ENCODE assay signal across 9 mouse cellular contexts in genomic region chr1:75547351-75547750, GRCm38 (mm10). TPM values are rescaled to one million over a fixed set of nuclear protein-coding genes. Genes with fewer than 3 reads are reported as not detected.
DNase-seq lines count a peak whose midpoint lies in the region; ATAC-seq and TF ChIP-seq lines count a peak whose summit lies in the region.
"Had no signal": no experiment of that assay in that cellular context is flagged by ENCODE, and none has a peak within 500 bp of the region (broad histone marks: within the 10 kb centered on the region; RNA-seq: fewer than 3 reads in every experiment).

No protein-coding gene starts in this region.

- H3K27me3 ChIP-seq in kidney, postnatal 0 days (ENCODE audit: insufficient read depth, low read length), result no peaks in the 10 kb centered on the region
- no peaks in the 10 kb centered on the region for H3K27me3 ChIP-seq in forebrain, embryonic 14.5 days (replicated peaks; ENCODE audit: control insufficient read depth, insufficient read depth, low read length)
- H3K27me3 ChIP-seq in limb, embryonic 10.5 days (ENCODE audit: low read depth, poor library complexity, severe bottlenecking), result peaks cover 12% of the 10 kb centered on the region; the same call in 1 of the 2 replicates
- no peaks in the 10 kb centered on the region for H3K27me3 ChIP-seq in stomach, embryonic 14.5 days (ENCODE audit: control insufficient read depth, insufficient read depth, low read length)

- no peak for DNase-seq in kidney, postnatal 0 days (ENCODE audit: low spot score)
- DNase-seq in kidney, adult 18-20 months, result no peak
- DNase-seq in forebrain, embryonic 14.5 days (ENCODE audit: low spot score), result no peak
- no peak for DNase-seq in limb, embryonic 10.5 days (ENCODE audit: low spot score)
- no peak for DNase-seq in ovary, postnatal 36 days (ENCODE audit: low spot score)
- no peak for DNase-seq in urinary bladder, postnatal 4 days (ENCODE audit: low spot score in 2 of 2)
- DNase-seq: liver, embryonic 13.5 days had no signal

- no peak overlapping the region; the same call in 1 of the 2 replicates for H3K9ac ChIP-seq in kidney, postnatal 0 days (ENCODE audit: low read depth, low read length)
- H3K9ac ChIP-seq in forebrain, embryonic 14.5 days (ENCODE audit: low read length), result no peak overlapping the region
- no peak overlapping the region for H3K9ac ChIP-seq in stomach, embryonic 14.5 days (replicated peaks; ENCODE audit: low read depth, low read length)
- H3K9ac ChIP-seq: liver, embryonic 13.5 days had no signal

- peak overlapping the region; percentile 94; the same call in 1 of the 2 replicates for H3K4me2 ChIP-seq in kidney, postnatal 0 days (ENCODE audit: low read length)
- H3K4me2 ChIP-seq in forebrain, embryonic 14.5 days (ENCODE audit: low read length), result peak overlapping the region; percentile 67; the same call in 1 of the 2 replicates
- H3K4me2 ChIP-seq in stomach, embryonic 14.5 days (replicated peaks; ENCODE audit: low read depth, low read length), result peak overlapping the region; percentile 72

- H3K4me3 ChIP-seq in kidney, postnatal 0 days (replicated peaks; ENCODE audit: low read depth, low read length), result peak overlapping the region; percentile 69; the same call in 1 of the 2 replicates
- H3K4me3 ChIP-seq in forebrain, embryonic 14.5 days (ENCODE audit: low read depth, low read length), result peak overlapping the region; percentile 58; the same call in 1 of the 2 replicates
- peak overlapping the region; percentile 84; the same call in 1 of the 2 replicates for H3K4me3 ChIP-seq in limb, embryonic 10.5 days
- H3K4me3 ChIP-seq in stomach, embryonic 14.5 days (ENCODE audit: low read depth, low read length), result peak overlapping the region; percentile 72; the same call in 1 of the 2 replicates

- H3K27ac ChIP-seq in kidney, postnatal 0 days, result no peak overlapping the region
- no peak overlapping the region for H3K27ac ChIP-seq in forebrain, embryonic 14.5 days (ENCODE audit: low read depth, low read length)
- no peak overlapping the region for H3K27ac ChIP-seq in limb, embryonic 10.5 days
- H3K27ac ChIP-seq in stomach, embryonic 14.5 days (ENCODE audit: low read length), result no peak overlapping the region
- H3K27ac ChIP-seq: liver, embryonic 13.5 days had no signal

- WGBS in kidney, postnatal 0 days, result 94% methylated on average over 13 of the region's 13 CpGs
- WGBS in forebrain, embryonic 14.5 days, result 94% methylated on average over 13 of the region's 13 CpGs
- 94% methylated on average over 13 of the region's 13 CpGs for WGBS in limb, embryonic 10.5 days
- WGBS in stomach, embryonic 14.5 days, result 91% methylated on average over 13 of the region's 13 CpGs

- TF ChIP-seq CTCF in kidney, postnatal 0 days (IDR thresholded peaks at IDR 0.05; ENCODE audit: low read depth), result no peak

- peaks cover 8% of the 10 kb centered on the region; the same call in 1 of the 2 replicates for H3K36me3 ChIP-seq in kidney, postnatal 0 days (ENCODE audit: insufficient read depth, low read length)
- peaks cover 26% of the 10 kb centered on the region; the same call in 1 of the 2 replicates for H3K36me3 ChIP-seq in forebrain, embryonic 14.5 days (ENCODE audit: control insufficient read depth, insufficient read depth, low read length)
- H3K36me3 ChIP-seq in limb, embryonic 10.5 days, result peaks cover 46% of the 10 kb centered on the region
- H3K36me3 ChIP-seq in stomach, embryonic 14.5 days (ENCODE audit: control insufficient read depth, insufficient read depth, low read length), result peaks cover 16% of the 10 kb centered on the region; the same call in 1 of the 2 replicates
- H3K36me3 ChIP-seq: liver, embryonic 13.5 days had no signal

- H3K4me1 ChIP-seq in kidney, postnatal 0 days (replicated peaks; ENCODE audit: insufficient read depth, low read length), result peaks cover 10% of the 10 kb centered on the region; the same call in 1 of the 2 replicates
- H3K4me1 ChIP-seq in forebrain, embryonic 14.5 days (ENCODE audit: control insufficient read depth, insufficient read depth, low read length), result peaks cover 10% of the 10 kb centered on the region
- peaks cover 28% of the 10 kb centered on the region for H3K4me1 ChIP-seq in limb, embryonic 10.5 days
- H3K4me1 ChIP-seq in stomach, embryonic 14.5 days (ENCODE audit: control insufficient read depth, insufficient read depth, low read length), result peaks cover 9% of the 10 kb centered on the region; the same call in 1 of the 2 replicates

- no peaks in the 10 kb centered on the region for H3K9me3 ChIP-seq in kidney, postnatal 0 days (replicated peaks; ENCODE audit: low read length)
- no peaks in the 10 kb centered on the region for H3K9me3 ChIP-seq in forebrain, embryonic 14.5 days (replicated peaks; ENCODE audit: control insufficient read depth, low read length)
- no peaks in the 10 kb centered on the region for H3K9me3 ChIP-seq in limb, embryonic 10.5 days (replicated peaks)
- H3K9me3 ChIP-seq in stomach, embryonic 14.5 days (ENCODE audit: control insufficient read depth, low read depth, low read length), result no peaks in the 10 kb centered on the region
- H3K9me3 ChIP-seq: liver, embryonic 13.5 days had no signal

- ATAC-seq in kidney, postnatal 0 days (replicated peaks; ENCODE audit: low FRiP score, low read depth), result no peak
- no peak for ATAC-seq in forebrain, embryonic 14.5 days
- ATAC-seq in stomach, embryonic 14.5 days (ENCODE audit: insufficient number of reproducible peaks, insufficient read depth, low FRiP score, low read depth), result no peak
- ATAC-seq: inflammation-experienced regulatory T-cells, adult 6 months had no signal

RNA-seq across cellular contexts. Expression of gene Slc4a3, which starts 1.3 kb away (rescaled TPM):
- 15.1 and 15.3 TPM in 2 replicates for polyA plus RNA-seq in kidney, postnatal 0 days (2015; fragmentation: Nextera tagmentation; extraction: Ambion mirVana)
- 12.6 and 18.7 TPM in 2 replicates for polyA plus RNA-seq in forebrain, embryonic 14.5 days (2014; fragmentation: Nextera tagmentation; extraction: Ambion mirVana)
- 13.9 and 18.9 TPM in 2 replicates for polyA plus RNA-seq in limb, embryonic 10.5 days (2016; fragmentation: Nextera tagmentation; extraction: Ambion mirVana)
- polyA plus RNA-seq in stomach, embryonic 14.5 days (2014; fragmentation: Nextera tagmentation; extraction: Ambion mirVana), result 16.5 and 19.7 TPM in 2 replicates

RNA-seq across cellular contexts. Expression of gene Stk11ip, which starts 26.0 kb away (rescaled TPM):
- polyA plus RNA-seq in kidney, postnatal 0 days (2015; fragmentation: Nextera tagmentation; extraction: Ambion mirVana), result 14.9 and 15.0 TPM in 2 replicates
- polyA plus RNA-seq in forebrain, embryonic 14.5 days (2014; fragmentation: Nextera tagmentation; extraction: Ambion mirVana), result 8.7 and 10.7 TPM in 2 replicates
- 31.6 and 33.8 TPM in 2 replicates for polyA plus RNA-seq in limb, embryonic 10.5 days (2016; fragmentation: Nextera tagmentation; extraction: Ambion mirVana)
- polyA plus RNA-seq in stomach, embryonic 14.5 days (2014; fragmentation: Nextera tagmentation; extraction: Ambion mirVana), result 16.8 and 19.0 TPM in 2 replicates

RNA-seq across cellular contexts. Expression of gene Inha, which starts 40.5 kb away (rescaled TPM):
- polyA plus RNA-seq in kidney, postnatal 0 days (2015; fragmentation: Nextera tagmentation; extraction: Ambion mirVana), result 2.8 and 3.5 TPM in 2 replicates
- 4.9 and 6.3 TPM in 2 replicates for polyA plus RNA-seq in forebrain, embryonic 14.5 days (2014; fragmentation: Nextera tagmentation; extraction: Ambion mirVana)
- polyA plus RNA-seq in limb, embryonic 10.5 days (2016; fragmentation: Nextera tagmentation; extraction: Ambion mirVana), result 2.4 and 4.2 TPM in 2 replicates
- 7.2 and 7.4 TPM in 2 replicates for polyA plus RNA-seq in stomach, embryonic 14.5 days (2014; fragmentation: Nextera tagmentation; extraction: Ambion mirVana)
- polyA plus RNA-seq: inflammation-experienced regulatory T-cells, adult 6 months had no signal

RNA-seq across cellular contexts. Expression of gene Obsl1, which starts 41.1 kb away (rescaled TPM):
- polyA plus RNA-seq in kidney, postnatal 0 days (2015; fragmentation: Nextera tagmentation; extraction: Ambion mirVana), result 35.0 and 42.6 TPM in 2 replicates
- 17.0 and 17.7 TPM in 2 replicates for polyA plus RNA-seq in forebrain, embryonic 14.5 days (2014; fragmentation: Nextera tagmentation; extraction: Ambion mirVana)
- polyA plus RNA-seq in limb, embryonic 10.5 days (2016; fragmentation: Nextera tagmentation; extraction: Ambion mirVana), result 68.0 and 75.5 TPM in 2 replicates
- polyA plus RNA-seq in stomach, embryonic 14.5 days (2014; fragmentation: Nextera tagmentation; extraction: Ambion mirVana), result 77.0 and 79.0 TPM in 2 replicates
- polyA plus RNA-seq: inflammation-experienced regulatory T-cells, adult 6 months had no signal
